Comparison of ENCODE assay signal across 11 mouse cellular contexts in the genomic region with DNA sequence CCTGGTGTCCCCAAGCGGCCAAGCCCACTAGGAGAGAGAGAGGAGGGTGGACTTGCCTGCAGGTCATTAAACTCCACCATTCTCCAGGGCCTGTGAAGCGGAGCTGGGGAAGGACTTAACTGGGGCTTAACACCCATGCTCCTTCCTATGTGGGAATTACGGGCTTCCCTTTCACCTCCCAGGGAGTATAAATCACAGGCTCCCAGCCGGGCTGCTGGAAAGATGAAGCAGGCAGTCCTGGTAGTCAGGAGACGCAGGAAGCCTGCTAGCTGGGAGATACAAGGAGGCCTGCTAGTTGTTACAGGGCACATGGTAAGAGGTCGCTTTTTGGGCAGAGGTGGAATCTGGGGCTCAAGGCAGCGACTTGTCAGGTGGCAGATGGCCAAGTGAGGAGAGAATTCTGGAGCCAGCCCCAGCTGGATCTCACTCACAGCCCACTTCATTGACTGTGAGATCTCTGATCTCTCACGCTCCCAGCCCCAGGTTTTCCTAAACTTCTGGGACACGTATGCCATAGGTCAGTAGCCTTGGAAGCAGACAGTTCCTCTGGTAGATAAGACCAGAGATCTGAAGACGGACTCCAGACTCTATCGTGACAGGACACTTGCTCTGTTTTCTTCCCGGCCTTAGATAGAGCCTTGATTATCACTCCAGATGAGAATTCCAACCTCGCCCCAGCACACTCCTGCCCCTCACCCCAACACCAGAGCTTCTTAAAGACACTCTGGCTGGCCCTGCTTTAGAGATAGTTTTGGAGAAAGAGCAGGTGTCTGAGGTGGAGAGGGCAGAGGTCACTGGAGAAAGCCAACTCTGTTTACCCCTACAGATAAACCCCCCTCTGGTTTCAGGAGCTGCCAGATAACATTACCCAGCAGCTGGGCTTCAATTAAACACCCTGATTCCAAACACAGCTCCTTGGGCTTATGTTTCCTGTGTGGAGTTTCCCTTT. TPM values are rescaled to one million over a fixed set of nuclear protein-coding genes. Genes with fewer than 3 reads are reported as not detected.
DNase-seq lines count a peak whose midpoint lies in the region; ATAC-seq and TF ChIP-seq lines count a peak whose summit lies in the region.
"Had no signal": no experiment of that assay in that cellular context is flagged by ENCODE, and none has a peak within 500 bp of the region (broad histone marks: within the 10 kb centered on the region; RNA-seq: fewer than 3 reads in every experiment).

No protein-coding gene starts in this region.

- H3K9ac ChIP-seq in heart, embryonic 15.5 days: no peak overlapping the region
- 0 out of 2 replicates have a peak overlapping the region, but pooled peaks have one; percentile 25 for H3K9ac ChIP-seq in liver, embryonic 15.5 days
- H3K9ac ChIP-seq: hindbrain, embryonic 12.5 days had no signal

- peak overlapping the region; percentile 9 for H3K4me2 ChIP-seq in heart, embryonic 15.5 days
- peak overlapping the region; percentile 27; the same call in 1 of the 2 replicates for H3K4me2 ChIP-seq in liver, embryonic 15.5 days
- H3K4me2 ChIP-seq: hindbrain, embryonic 12.5 days had no signal

- H3K36me3 ChIP-seq in heart, embryonic 15.5 days: peaks cover 6% of the 10 kb centered on the region; the same call in 1 of the 2 replicates
- H3K36me3 ChIP-seq in liver, embryonic 15.5 days (replicated peaks): 0 out of 2 replicates have a peak, but pooled peaks cover 5% of the 10 kb centered on the region
- H3K36me3 ChIP-seq: hindbrain, embryonic 12.5 days had no signal

- in situ Hi-C loops in Patski (cut with MboI; ENCODE audit: low pct_unique_long_range_greater_than_20kb): no loop called here

- H3K9me3 ChIP-seq in heart, embryonic 15.5 days (replicated peaks): no peaks in the 10 kb centered on the region
- no peaks in the 10 kb centered on the region for H3K9me3 ChIP-seq in liver, embryonic 15.5 days (replicated peaks)
- H3K9me3 ChIP-seq: hindbrain, embryonic 12.5 days had no signal

- CTCF ChIA-PET in Patski (lab: Charles Lee): interaction anchor here (1.0 to 1.7 kb wide), 3 partner anchors 15 to 71 kb away, joined by 3 read pairs; no protein-coding TSS in a partner anchor

- intact Hi-C loops in heart, postnatal 25 days (cut with DNase I): loop anchor here (2.0 to 5.0 kb wide), 2 partner anchors 34 to 41 kb away; a partner anchor contains a TSS

- WGBS in heart, embryonic 15.5 days: 24% methylated on average over 13 of the region's 13 CpGs
- 44% methylated on average over 13 of the region's 13 CpGs for WGBS in liver, embryonic 15.5 days (ENCODE audit: insufficient replicate concordance)

- peak; percentile 96 for DNase-seq in heart, adult 11 months
- no peak for DNase-seq in heart, postnatal 25 days (ENCODE audit: low spot score)
- peak; percentile 59 for DNase-seq in Patski (ENCODE audit: low read depth, low spot score)
- no peak for DNase-seq in urinary bladder, postnatal 10 days (ENCODE audit: low spot score)
- DNase-seq in thymus, postnatal 25 days: no peak
- no peak for DNase-seq in gastrocnemius, postnatal 10 days
- DNase-seq: thymus, adult 18-20 months had no signal

- H3K27ac ChIP-seq in heart, embryonic 15.5 days: peak overlapping the region; percentile 65
- peak overlapping the region; percentile 65 for H3K27ac ChIP-seq in liver, embryonic 15.5 days (replicated peaks)
- H3K27ac ChIP-seq: hindbrain, embryonic 12.5 days had no signal

- TF ChIP-seq CTCF in Patski (IDR thresholded peaks at IDR 0.05): no peak

- ATAC-seq in Patski: peak; percentile 28
- ATAC-seq in heart, embryonic 15.5 days (replicated peaks; ENCODE audit: insufficient number of reproducible peaks, insufficient read depth, low FRiP score, low read depth): peak; percentile 48
- no peak for ATAC-seq in liver, embryonic 15.5 days (ENCODE audit: insufficient read depth)
- ATAC-seq: activated CD4-positive, CD25-positive, alpha-beta regulatory T cell, adult 4 months had no signal

- H3K27me3 ChIP-seq in Patski: no peaks in the 10 kb centered on the region
- H3K27me3 ChIP-seq in heart, embryonic 15.5 days: no peaks in the 10 kb centered on the region
- H3K27me3 ChIP-seq in liver, embryonic 15.5 days: no peaks in the 10 kb centered on the region
- H3K27me3 ChIP-seq: hindbrain, embryonic 12.5 days had no signal

- H3K4me3 ChIP-seq in heart, embryonic 15.5 days: no peak overlapping the region
- no peak overlapping the region for H3K4me3 ChIP-seq in liver, embryonic 15.5 days (replicated peaks)
- H3K4me3 ChIP-seq: hindbrain, embryonic 12.5 days had no signal

- peaks cover 52% of the 10 kb centered on the region for H3K4me1 ChIP-seq in heart, embryonic 15.5 days (replicated peaks)
- H3K4me1 ChIP-seq in liver, embryonic 15.5 days (replicated peaks): peaks cover 76% of the 10 kb centered on the region

- POLR2A ChIA-PET in Patski (lab: Charles Lee): interaction anchor here (0.9 kb wide), 1 partner anchor 32 kb away, joined by 4 read pairs; no protein-coding TSS in a partner anchor

RNA-seq across cellular contexts. Expression of a gene that starts 36.1 kb away (rescaled TPM):
- total RNA-seq in heart, postnatal 25 days (2021): 10 to 100 TPM; 63.5 to 63.6 TPM
- 37.3 TPM for polyA plus RNA-seq in Patski (2021)
- polyA plus RNA-seq in heart, embryonic 15.5 days (2015; fragmentation: Nextera tagmentation; extraction: Ambion mirVana): 5.3 and 7.2 TPM in 2 replicates
- polyA plus RNA-seq in liver, embryonic 15.5 days (2015; fragmentation: Nextera tagmentation; extraction: Ambion mirVana): 0.50 and 0.63 TPM in 2 replicates
- 10 to 100 TPM; 79.8 to 85.6 TPM for total RNA-seq in gastrocnemius, postnatal 10 days (2021)

Comparison
In these comparisons a context has a peak if more than half of its experiments do, and no peak if none do; other contexts are left out.
1. DNase-seq: peak in heart, adult 11 months (single experiment) and Patski (single experiment); none in heart, postnatal 25 days (single experiment), urinary bladder, postnatal 10 days (single experiment), thymus, postnatal 25 days (single experiment) and gastrocnemius, postnatal 10 days (single experiment).